Mouse (Mus musculus): ENCODE data around the gene Ncmap. TPM values are rescaled to one million over a fixed set of nuclear protein-coding genes. Genes with fewer than 3 reads are reported as not detected.

Gene Ncmap
- 0.63 and 1.1 TPM in 2 replicates for polyA plus RNA-seq (2016; fragmentation: Nextera tagmentation; extraction: Ambion mirVana)

DNA sequence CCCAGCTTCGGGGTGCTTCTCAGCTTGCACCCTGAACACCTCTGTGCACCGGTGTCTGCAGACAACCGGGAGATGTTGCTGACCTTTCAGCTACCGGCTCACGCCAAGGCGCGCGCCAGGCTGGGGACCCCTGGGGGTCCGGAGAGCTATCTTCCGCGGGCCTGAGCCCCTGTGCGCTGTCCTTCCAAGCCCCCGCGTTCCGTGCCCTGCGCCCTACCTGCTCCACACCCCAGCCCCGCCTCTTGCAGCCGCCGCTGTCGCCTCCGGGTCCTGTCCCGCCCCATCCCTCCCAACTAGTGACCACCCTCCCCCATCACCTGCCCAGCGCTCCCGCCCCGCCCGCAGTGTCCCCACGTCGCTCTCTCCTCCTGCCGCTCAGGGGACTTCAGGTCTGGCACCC, at the start of gene Ncmap:
TSS of gene Ncmap (minus strand) at position 237 of the 400 bp plus-strand sequence.
- Histone ChIP-seq H3K36me3 (replicated peaks) (no peaks in the 10 kb centered on the region), H3K4me2 (peak within 1 kb of the TSS; percentile 54), H3K27me3 (peaks cover 52% of the 10 kb centered on the region), H3K9me3 (no peaks in the 10 kb centered on the region), H3K4me3 (replicated peaks) (peak within 1 kb of the TSS; percentile 38), H3K4me1 (peaks cover 9% of the 10 kb centered on the region), H3K9ac (peak within 1 kb of the TSS; percentile 12), H3K27ac (no peak within 1 kb of the TSS)
- ATAC-seq (ENCODE audit: low FRiP score) = no peak
- WGBS = 1% methylated on average over 28 of the region's 29 CpGs

DNA sequence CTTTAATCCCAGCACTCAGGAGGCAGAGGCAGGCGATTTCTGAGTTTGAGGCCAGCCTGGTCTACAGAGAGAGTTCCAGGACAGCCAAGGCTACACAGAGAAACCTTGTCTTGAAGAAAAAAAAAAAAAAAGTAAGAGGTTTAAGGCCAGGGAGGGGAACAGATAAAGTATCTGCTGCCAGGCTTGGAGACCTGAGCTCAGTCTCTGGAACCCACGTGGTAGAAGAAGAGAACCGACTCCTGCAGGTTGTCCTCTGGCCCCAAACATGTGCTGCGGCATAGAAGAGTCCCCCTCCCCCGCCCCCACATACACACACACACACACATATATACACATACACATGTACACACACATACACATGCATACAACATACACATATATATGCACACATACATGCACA, 44.4 kb upstream of the Ncmap start:
- Histone ChIP-seq H3K27ac (no peak overlapping the region), H3K9me3 (no peaks in the 10 kb centered on the region), H3K4me2 (no peak overlapping the region), H3K4me3 (replicated peaks) (no peak overlapping the region), H3K27me3 (no peaks in the 10 kb centered on the region), H3K36me3 (replicated peaks) (no peaks in the 10 kb centered on the region), H3K4me1 (peaks cover 7% of the 10 kb centered on the region), H3K9ac (no peak overlapping the region)
- no peak for ATAC-seq (ENCODE audit: low FRiP score)
- 81% methylated on average over 5 of the region's 5 CpGs for WGBS

DNA sequence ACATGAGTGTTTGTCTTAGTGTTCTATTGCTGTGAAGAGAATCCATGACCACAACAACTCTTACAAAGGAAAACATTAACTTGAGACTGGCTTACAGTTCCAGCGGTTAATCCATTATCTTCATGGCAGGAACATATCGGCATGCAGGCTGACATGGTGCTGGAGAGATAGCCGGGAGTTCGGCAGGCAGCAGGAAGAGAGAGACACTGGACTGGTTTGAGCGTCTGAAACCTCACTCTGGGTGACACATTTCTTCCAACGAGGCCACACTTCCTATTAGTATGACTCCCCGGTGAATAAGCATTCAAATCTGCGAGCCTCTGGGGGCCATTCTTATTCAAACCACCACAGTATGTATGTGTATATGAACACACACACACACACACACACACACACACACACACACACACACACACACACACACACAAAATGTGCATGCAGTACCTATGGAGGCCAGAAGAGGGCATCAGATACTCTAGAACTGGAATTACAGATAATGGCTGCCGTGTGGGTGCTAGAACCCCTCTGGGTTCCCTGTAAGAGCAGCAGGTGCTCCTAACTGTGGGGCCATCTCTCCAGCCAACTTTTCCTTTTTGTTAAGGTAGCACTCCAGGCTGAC, 42.0 kb upstream of the Ncmap start:
- no peak for ATAC-seq (ENCODE audit: low FRiP score)
- H3K36me3 ChIP-seq (replicated peaks) = no peaks in the 10 kb centered on the region
- no peak overlapping the region for H3K4me2 ChIP-seq
- peaks cover 7% of the 10 kb centered on the region for H3K4me1 ChIP-seq
- no peaks in the 10 kb centered on the region for H3K9me3 ChIP-seq
- peaks cover 6% of the 10 kb centered on the region; the same call in 1 of the 2 replicates for H3K27me3 ChIP-seq
- no peak overlapping the region for H3K9ac ChIP-seq
- no peak overlapping the region for H3K27ac ChIP-seq
- 61% methylated on average over 9 of the region's 9 CpGs for WGBS
- H3K4me3 ChIP-seq (replicated peaks) = no peak overlapping the region

DNA sequence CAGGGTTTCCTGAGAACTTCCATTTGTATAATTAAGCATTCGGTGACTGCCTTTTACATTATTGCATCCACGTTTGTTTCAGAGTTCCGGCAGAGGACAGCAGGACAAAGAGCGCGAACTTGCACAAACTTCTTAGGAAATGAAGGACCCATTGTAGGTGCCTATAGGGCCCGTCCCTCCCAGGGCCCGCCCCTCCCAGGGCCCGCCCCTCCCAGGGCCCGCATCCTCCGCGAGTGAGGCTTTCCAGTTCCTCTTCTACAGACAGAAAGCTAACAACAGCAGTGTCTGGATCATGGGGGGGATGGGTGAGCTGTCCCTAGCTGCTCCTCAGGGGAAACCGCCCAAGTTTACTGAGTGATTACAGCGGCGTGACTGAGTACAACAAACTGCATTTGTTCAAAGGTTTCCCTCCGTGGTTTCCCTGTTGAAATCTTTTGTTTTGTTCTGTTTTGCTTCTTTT, 41.2 kb upstream of the Ncmap start:
- peak overlapping the region; percentile 42 for H3K4me2 ChIP-seq
- ATAC-seq (ENCODE audit: low FRiP score) = peak; percentile 78
- H3K27me3 ChIP-seq = peaks cover 6% of the 10 kb centered on the region; the same call in 1 of the 2 replicates
- peak overlapping the region; percentile 8; the same call in 1 of the 2 replicates for H3K4me3 ChIP-seq (replicated peaks)
- no peaks in the 10 kb centered on the region for H3K36me3 ChIP-seq (replicated peaks)
- H3K9me3 ChIP-seq = no peaks in the 10 kb centered on the region
- peaks cover 13% of the 10 kb centered on the region for H3K4me1 ChIP-seq
- peak overlapping the region; percentile 50 for H3K27ac ChIP-seq
- WGBS = 3% methylated on average over 15 of the region's 15 CpGs
- H3K9ac ChIP-seq = no peak overlapping the region

DNA sequence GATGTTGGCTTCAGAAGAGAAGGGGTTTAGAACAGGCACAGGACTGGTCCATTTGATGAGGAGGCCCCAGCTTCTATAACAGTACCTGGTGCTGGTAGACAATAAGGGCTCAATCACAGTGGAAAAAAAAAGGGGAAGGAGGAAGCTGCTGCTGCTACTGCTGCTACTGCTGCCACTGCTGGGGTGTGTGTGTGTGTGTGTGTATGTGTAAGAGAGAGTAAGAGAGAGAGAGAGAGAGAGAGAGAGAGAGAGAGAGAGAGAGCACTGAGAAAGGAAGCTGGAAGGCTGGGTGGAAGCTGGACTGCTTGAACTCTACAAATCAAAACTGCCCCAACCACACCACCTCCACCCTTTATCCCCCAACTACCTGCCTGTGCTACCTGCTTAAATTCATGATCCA, 39.9 kb upstream of the Ncmap start:
- peaks cover 6% of the 10 kb centered on the region; the same call in 1 of the 2 replicates for H3K27me3 ChIP-seq
- no peak overlapping the region for H3K4me3 ChIP-seq (replicated peaks)
- H3K36me3 ChIP-seq (replicated peaks) = no peaks in the 10 kb centered on the region
- no peak overlapping the region for H3K4me2 ChIP-seq
- peaks cover 19% of the 10 kb centered on the region for H3K4me1 ChIP-seq
- no peak overlapping the region for H3K9ac ChIP-seq
- ATAC-seq (ENCODE audit: low FRiP score) = no peak
- no peak overlapping the region for H3K27ac ChIP-seq
- H3K9me3 ChIP-seq = no peaks in the 10 kb centered on the region

DNA sequence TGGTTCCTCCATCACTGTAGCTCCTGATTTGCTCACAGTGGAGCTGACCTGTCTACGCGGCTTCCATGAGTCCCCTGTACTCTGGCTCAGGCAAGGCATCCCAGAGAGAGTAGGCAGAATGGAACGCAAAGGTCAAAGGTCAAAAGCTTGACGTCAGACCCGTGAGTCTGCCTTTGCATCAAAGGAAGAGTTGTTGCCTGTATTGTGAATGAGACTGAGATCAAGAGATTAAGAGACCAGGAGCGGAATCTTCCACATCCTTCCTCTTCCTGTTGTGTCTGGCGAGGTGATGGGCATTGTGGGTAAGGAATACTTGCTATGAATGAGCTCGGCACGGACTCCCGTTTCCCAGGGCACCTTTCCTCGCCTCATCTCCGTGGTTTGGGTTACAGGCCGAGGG, 38.3 kb upstream of the Ncmap start:
- H3K4me2 ChIP-seq = no peak overlapping the region
- no peak overlapping the region for H3K4me3 ChIP-seq (replicated peaks)
- H3K36me3 ChIP-seq (replicated peaks) = no peaks in the 10 kb centered on the region
- ATAC-seq (ENCODE audit: low FRiP score) = no peak
- no peaks in the 10 kb centered on the region for H3K9me3 ChIP-seq
- no peak overlapping the region for H3K9ac ChIP-seq
- peaks cover 20% of the 10 kb centered on the region for H3K4me1 ChIP-seq
- peaks cover 6% of the 10 kb centered on the region for H3K27me3 ChIP-seq
- no peak overlapping the region for H3K27ac ChIP-seq
- WGBS = 65% methylated on average over 13 of the region's 13 CpGs

DNA sequence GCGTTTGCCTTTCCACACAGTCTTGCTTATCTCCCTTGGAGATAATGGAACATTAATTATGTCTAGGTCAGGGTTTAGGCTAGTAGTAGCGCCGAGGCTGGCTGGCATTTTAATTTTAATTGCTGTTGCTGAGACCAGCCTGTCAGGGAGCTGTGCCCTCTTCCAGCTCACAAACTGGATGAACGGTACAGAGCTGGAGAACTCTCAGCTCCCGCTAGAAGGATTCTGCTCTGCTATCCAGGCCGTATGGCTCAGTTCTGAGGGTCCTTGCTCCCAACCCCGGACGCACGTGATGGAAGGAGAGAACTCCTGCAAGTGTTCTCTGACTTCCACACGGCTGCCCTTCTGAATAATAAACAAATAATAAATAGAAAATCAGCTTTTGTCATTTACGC, 36.4 kb upstream of the Ncmap start:
- H3K4me1 ChIP-seq = peaks cover 18% of the 10 kb centered on the region
- H3K36me3 ChIP-seq (replicated peaks) = no peaks in the 10 kb centered on the region
- H3K9ac ChIP-seq = peak overlapping the region; percentile 85
- peak; percentile 45; the same call in 1 of the 2 replicates for ATAC-seq (ENCODE audit: low FRiP score)
- H3K27ac ChIP-seq = peak overlapping the region; percentile 61; the same call in 1 of the 2 replicates
- H3K4me2 ChIP-seq = peak overlapping the region; percentile 94
- peak overlapping the region; percentile 72 for H3K4me3 ChIP-seq (replicated peaks)
- 31% methylated on average over 11 of the region's 11 CpGs for WGBS
- no peaks in the 10 kb centered on the region for H3K9me3 ChIP-seq
- H3K27me3 ChIP-seq = peaks cover 6% of the 10 kb centered on the region

DNA sequence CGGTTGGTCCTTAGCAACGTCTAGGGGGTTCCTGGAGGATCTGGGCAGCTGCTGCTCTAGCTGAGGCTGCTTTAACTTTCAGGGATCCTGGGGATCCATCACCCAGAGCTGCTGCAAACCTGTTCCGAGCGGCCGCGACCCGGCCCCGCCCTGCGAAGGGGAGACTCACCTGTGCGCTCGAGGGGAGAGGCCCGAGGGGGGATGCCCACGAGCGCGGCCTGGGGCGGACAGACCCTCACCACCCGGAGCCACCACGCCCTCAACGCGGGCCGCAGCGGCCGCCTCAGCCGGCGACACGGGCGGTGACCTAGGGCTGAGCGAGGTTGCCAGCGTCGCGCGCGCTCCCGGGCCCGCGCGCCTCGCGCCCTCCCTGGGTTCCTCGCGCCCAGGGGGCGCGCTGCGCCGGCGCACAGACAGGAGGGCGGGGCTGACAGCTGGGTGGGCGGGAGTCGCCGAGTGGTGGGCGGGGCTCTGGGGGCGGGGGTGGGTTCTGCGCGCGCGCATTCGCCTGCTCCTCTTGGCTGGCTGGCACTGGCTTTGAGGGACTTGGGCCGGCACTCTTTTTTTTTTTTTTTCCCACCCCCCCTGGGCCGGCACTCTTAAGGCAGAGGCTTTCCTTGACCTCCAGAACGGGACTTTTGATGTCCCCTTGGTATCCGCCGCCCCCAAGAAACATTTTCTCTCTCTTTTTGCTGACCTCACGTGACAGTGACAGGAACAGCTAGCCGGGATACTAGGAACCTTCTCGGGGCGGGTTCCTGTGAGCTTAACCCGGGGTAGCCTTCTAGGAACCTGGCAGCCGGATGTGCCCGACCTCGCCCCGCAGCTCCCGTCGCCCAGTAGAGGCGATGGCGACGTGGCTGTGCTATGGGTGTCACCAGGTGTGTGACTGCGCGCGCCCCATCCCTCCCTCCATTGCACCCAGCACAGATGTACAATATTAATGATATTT, 35.7 kb upstream of the Ncmap start, which contains the start of gene Rcan3:
TSS of gene Rcan3 (minus strand) at position 411 of the 952 bp plus-strand sequence.
- Histone ChIP-seq H3K4me3 (replicated peaks) (peak within 1 kb of the TSS; percentile 72), H3K4me2 (peak within 1 kb of the TSS; percentile 94), H3K27me3 (peaks cover 6% of the 10 kb centered on the region), H3K36me3 (replicated peaks) (no peaks in the 10 kb centered on the region), H3K4me1 (peaks cover 13% of the 10 kb centered on the region), H3K9ac (peak within 1 kb of the TSS; percentile 85), H3K9me3 (no peaks in the 10 kb centered on the region), H3K27ac (peak within 1 kb of the TSS; percentile 61; the same call in 1 of the 2 replicates)
- WGBS = under 1% methylated on average over 45 of the region's 79 CpGs
- peak; percentile 85 for ATAC-seq (ENCODE audit: low FRiP score)

DNA sequence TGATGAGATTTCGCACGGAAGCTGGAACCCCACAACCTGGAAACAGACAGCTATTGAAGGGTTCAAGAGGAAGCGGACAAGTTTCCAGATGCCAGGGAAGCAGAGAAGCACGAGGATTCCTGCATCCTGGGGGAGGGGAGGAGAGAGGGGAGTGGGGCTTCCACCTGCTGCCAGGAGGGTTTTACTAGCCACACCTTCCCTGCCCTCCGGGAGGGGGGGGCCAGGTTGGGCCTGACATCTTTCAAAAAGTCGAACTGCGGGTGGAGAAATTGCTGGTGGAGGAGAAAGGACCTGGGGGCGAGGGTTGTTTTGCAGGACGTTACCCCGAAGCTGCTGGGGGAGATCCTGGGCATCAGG, 35.0 kb upstream of the Ncmap start:
- 6% methylated on average over 10 of the region's 10 CpGs for WGBS
- peaks cover 6% of the 10 kb centered on the region for H3K27me3 ChIP-seq
- H3K27ac ChIP-seq = 0 out of 2 replicates have a peak overlapping the region, but pooled peaks have one; percentile 36
- ATAC-seq (ENCODE audit: low FRiP score) = no peak
- H3K36me3 ChIP-seq (replicated peaks) = no peaks in the 10 kb centered on the region
- peak overlapping the region; percentile 85 for H3K9ac ChIP-seq
- peaks cover 13% of the 10 kb centered on the region for H3K4me1 ChIP-seq
- H3K4me2 ChIP-seq = peak overlapping the region; percentile 94
- no peaks in the 10 kb centered on the region for H3K9me3 ChIP-seq
- H3K4me3 ChIP-seq (replicated peaks) = peak overlapping the region; percentile 72

DNA sequence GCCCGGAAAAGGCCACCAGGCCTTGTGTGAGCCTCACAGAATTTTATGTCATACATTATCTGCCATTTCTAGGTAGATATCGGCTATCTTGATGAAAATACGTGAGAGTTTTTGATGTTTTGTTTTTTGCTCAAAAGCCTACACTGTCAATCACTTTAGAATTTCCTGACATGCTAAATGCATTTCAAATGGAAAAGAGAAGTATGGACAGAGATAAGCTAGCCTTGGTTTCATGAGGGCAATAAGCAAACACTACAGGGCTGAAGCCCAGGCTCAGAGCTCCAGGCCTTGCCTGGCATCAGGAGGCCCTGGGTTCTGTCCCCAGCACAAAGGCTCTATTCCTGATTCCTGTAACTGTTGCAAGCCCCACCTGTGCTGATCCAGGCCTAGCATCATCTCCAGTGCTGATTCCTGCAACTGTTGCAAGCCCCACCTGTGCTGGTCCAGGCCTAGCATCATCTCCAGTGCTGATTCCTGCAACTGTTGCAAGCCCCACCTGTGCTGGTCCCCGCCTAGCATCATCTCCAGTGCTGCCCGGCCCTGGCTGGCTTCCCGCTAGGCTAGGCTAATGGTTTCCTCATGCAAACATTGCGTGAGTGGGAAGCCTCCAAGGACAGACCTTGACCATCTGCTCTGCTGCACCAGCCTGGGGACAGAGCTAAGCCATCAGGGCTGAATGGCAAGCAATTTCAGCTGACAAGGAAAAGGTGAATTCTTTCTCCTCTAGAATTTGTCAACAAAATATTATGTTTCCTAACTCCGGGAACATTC, 32.1 kb upstream of the Ncmap start:
- Histone ChIP-seq H3K4me3 (replicated peaks) (no peak overlapping the region), H3K27me3 (peaks cover under 1% of the 10 kb centered on the region), H3K9me3 (no peaks in the 10 kb centered on the region), H3K9ac (no peak overlapping the region), H3K36me3 (replicated peaks) (no peaks in the 10 kb centered on the region), H3K4me1 (peaks cover 13% of the 10 kb centered on the region), H3K4me2 (no peak overlapping the region), H3K27ac (no peak overlapping the region)
- no peak for ATAC-seq (ENCODE audit: low FRiP score)
- WGBS = 84% methylated on average over 8 of the region's 8 CpGs

DNA sequence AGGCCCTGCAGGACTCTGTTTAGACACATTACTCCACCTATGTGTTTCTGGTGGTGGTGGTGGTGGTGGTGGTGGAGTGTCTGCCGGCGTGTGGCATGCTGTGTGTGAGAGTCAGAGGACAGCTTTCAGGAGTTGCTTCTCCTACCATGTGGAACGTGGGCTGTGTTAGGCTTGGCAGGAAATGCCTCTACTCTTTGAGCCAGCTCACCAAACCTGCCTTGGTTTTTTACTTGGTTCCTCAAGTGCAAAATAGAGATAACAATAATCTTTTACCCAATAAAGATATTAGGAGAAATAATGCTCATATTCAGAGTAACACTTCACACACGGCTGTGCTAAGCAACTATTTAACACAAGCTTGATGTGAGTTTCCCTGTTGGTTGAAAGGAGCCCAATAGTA, 31.4 kb upstream of the Ncmap start:
- no peaks in the 10 kb centered on the region for H3K36me3 ChIP-seq (replicated peaks)
- H3K4me1 ChIP-seq = peaks cover 9% of the 10 kb centered on the region
- H3K9ac ChIP-seq = no peak overlapping the region
- 90% methylated on average over 4 of the region's 4 CpGs for WGBS
- H3K4me2 ChIP-seq = no peak overlapping the region
- no peak for ATAC-seq (ENCODE audit: low FRiP score)
- no peak overlapping the region for H3K4me3 ChIP-seq (replicated peaks)
- H3K9me3 ChIP-seq = no peaks in the 10 kb centered on the region
- H3K27me3 ChIP-seq = no peaks in the 10 kb centered on the region; the same call in 1 of the 2 replicates
- no peak overlapping the region for H3K27ac ChIP-seq

DNA sequence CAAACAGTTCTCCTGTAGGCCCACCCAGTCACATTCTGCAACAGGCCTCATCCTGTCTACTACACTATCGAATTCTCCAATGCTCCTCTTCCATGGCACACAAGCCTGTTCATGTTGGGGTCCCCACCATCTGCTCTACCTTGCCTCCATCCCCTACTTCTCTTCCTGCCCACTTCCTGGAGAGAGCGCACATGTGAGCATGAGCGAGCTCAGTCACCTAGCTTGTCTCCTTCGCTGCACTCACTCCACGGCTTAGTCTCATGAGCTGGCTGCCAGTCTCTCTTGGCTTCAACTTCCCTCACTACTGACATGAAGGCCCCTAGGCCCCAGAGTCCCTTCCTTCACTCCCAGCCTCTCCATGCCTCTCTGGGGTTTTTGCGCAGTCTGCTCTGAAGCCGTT, 28.6 kb upstream of the Ncmap start:
- no peaks in the 10 kb centered on the region for H3K9me3 ChIP-seq
- no peaks in the 10 kb centered on the region for H3K4me1 ChIP-seq
- no peak overlapping the region for H3K4me2 ChIP-seq
- H3K27me3 ChIP-seq = no peaks in the 10 kb centered on the region; the same call in 1 of the 2 replicates
- H3K9ac ChIP-seq = no peak overlapping the region
- H3K36me3 ChIP-seq (replicated peaks) = peaks cover 15% of the 10 kb centered on the region; the same call in 1 of the 2 replicates
- H3K27ac ChIP-seq = no peak overlapping the region
- H3K4me3 ChIP-seq (replicated peaks) = no peak overlapping the region
- no peak for ATAC-seq (ENCODE audit: low FRiP score)
- WGBS = 95% methylated on average over 7 of the region's 7 CpGs
